Mouse (Mus musculus) cerebellum, adult 2 months (tissue): ENCODE measurements at regions not wholly inside any gene's neighbourhood (a gene's known extent, or its start where the extent isn't known, plus 50 kb on each side); places are given as distances from the start of the nearest gene placed in this dataset.

ENCODE experiments used
- CTCF ChIP-seq: fragments of 200-500 bp; IDR thresholded peaks from 2 replicates; pipeline ENCODE4 v1.5.1; 2011; ENCODE audit warnings: low read depth, mild to moderate bottlenecking, control low read depth, low read length, moderate library complexity, borderline replicate concordance; ENCODE audit not compliant: insufficient read depth
- POLR2A ChIP-seq: fragments of 200-500 bp; IDR thresholded peaks from 2 replicates; pipeline ENCODE4 v1.6.1; 2011; ENCODE audit warnings: low read length, control low read depth, borderline replicate concordance; ENCODE audit not compliant: insufficient read depth

- TF ChIP-seq POLR2A (no peak), CTCF (no peak)
These were observed 1150.8 kb upstream of the Ptprd start for GRCm38 (mm10) chr4:79362522-79362921.
